ENCODE assay signal across 9 mouse cellular contexts in the genomic region with DNA sequence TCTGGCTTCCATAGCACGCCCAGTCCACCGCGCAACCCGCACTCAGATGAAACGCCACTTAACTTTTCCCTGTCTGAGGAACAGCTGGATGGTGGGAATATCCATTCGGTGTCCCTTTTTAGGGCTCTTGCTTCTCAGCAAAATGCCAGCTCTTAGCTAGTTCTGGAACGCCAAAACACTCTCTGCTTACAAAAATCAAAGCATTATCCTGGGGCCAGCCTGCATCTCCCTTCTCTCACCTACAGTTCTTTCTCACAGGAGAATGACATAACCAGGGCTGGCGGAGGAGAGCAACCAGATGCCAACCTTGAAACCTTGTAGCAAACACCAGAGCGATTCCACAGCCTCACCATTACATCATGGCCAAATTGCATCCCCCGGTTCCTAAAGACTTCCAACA.
DNase-seq lines count a peak whose midpoint lies in the region; ATAC-seq and TF ChIP-seq lines count a peak whose summit lies in the region.
"Had no signal": no experiment of that assay in that cellular context is flagged by ENCODE, and none has a peak within 500 bp of the region (broad histone marks: within the 10 kb centered on the region; RNA-seq: fewer than 3 reads in every experiment).

No protein-coding gene starts in this region.

- peak overlapping the region; percentile 39 for H3K4me2 ChIP-seq in limb, embryonic 14.5 days (replicated peaks; ENCODE audit: low read depth, low read length, severe bottlenecking)
- H3K4me2 ChIP-seq in stomach, embryonic 16.5 days (ENCODE audit: low read depth, low read length): peak overlapping the region; percentile 22

- no peaks in the 10 kb centered on the region for H3K9me3 ChIP-seq in limb, embryonic 14.5 days (ENCODE audit: control insufficient read depth, low read length)
- H3K9me3 ChIP-seq in stomach, embryonic 16.5 days (replicated peaks; ENCODE audit: control insufficient read depth, low read length): no peaks in the 10 kb centered on the region

- H3K4me1 ChIP-seq in limb, embryonic 14.5 days (ENCODE audit: control insufficient read depth, insufficient read depth, low read length): peaks cover 23% of the 10 kb centered on the region
- no peaks in the 10 kb centered on the region for H3K4me1 ChIP-seq in stomach, embryonic 16.5 days (ENCODE audit: control insufficient read depth, insufficient read depth, low read length)

- no peak overlapping the region for H3K27ac ChIP-seq in limb, embryonic 14.5 days (replicated peaks; ENCODE audit: low read depth, low read length)
- H3K27ac ChIP-seq in stomach, embryonic 16.5 days (ENCODE audit: low read length): no peak overlapping the region

- H3K9ac ChIP-seq in limb, embryonic 14.5 days (ENCODE audit: low read depth, low read length, severe bottlenecking): peak overlapping the region; percentile 28; the same call in 1 of the 2 replicates
- no peak overlapping the region for H3K9ac ChIP-seq in stomach, embryonic 16.5 days (ENCODE audit: low read length)
- H3K9ac ChIP-seq: liver, postnatal 0 days had no signal

- H3K36me3 ChIP-seq in limb, embryonic 14.5 days (ENCODE audit: control insufficient read depth, insufficient read depth, low read length): no peaks in the 10 kb centered on the region
- H3K36me3 ChIP-seq in stomach, embryonic 16.5 days (ENCODE audit: control insufficient read depth, insufficient read depth, low read length): no peaks in the 10 kb centered on the region

- no peak for TF ChIP-seq POLR2A in limb, embryonic 14.5 days (IDR thresholded peaks at IDR 0.05; ENCODE audit: borderline replicate concordance, extremely low read depth, insufficient read depth, insufficient read length)

- no peaks in the 10 kb centered on the region for H3K27me3 ChIP-seq in limb, embryonic 14.5 days (ENCODE audit: control insufficient read depth, insufficient read depth, low read length)
- H3K27me3 ChIP-seq in stomach, embryonic 16.5 days (ENCODE audit: control insufficient read depth, insufficient read depth, low read length): no peaks in the 10 kb centered on the region

- DNase-seq in frontal cortex, postnatal 14 days (ENCODE audit: low spot score in 2 of 2): no peak
- peak; percentile 46 for DNase-seq in testis, postnatal 14 days (ENCODE audit: low spot score)
- no peak for DNase-seq in testis, postnatal 10 days (ENCODE audit: low spot score)
- DNase-seq in limb, embryonic 14.5 days (ENCODE audit: low spot score): no peak
- no peak for DNase-seq in ovary, postnatal 14 days (ENCODE audit: low spot score)
- no peak for DNase-seq in embryo, embryonic 10.5 days (ENCODE audit: low spot score)
- DNase-seq: liver, postnatal 0 days had no signal

- WGBS in limb, embryonic 14.5 days: 73% methylated on average over 10 of the region's 10 CpGs
- 83% methylated on average over 10 of the region's 10 CpGs for WGBS in stomach, embryonic 16.5 days

- H3K4me3 ChIP-seq in limb, embryonic 14.5 days (replicated peaks; ENCODE audit: low read length): peak overlapping the region; percentile 22
- no peak overlapping the region for H3K4me3 ChIP-seq in stomach, embryonic 16.5 days (replicated peaks; ENCODE audit: low read length)

- peak; percentile 57; the same call in 1 of the 2 replicates for ATAC-seq in frontal cortex, adult (ENCODE audit: low TSS enrichment)
- ATAC-seq in limb, embryonic 14.5 days (ENCODE audit: low FRiP score, low read depth): no peak
- no peak for ATAC-seq in stomach, embryonic 16.5 days (ENCODE audit: insufficient read depth, low FRiP score)
- ATAC-seq: liver, postnatal 0 days had no signal
